Mouse (Mus musculus) thymus, adult 2 months (tissue): ENCODE data around the gene C1qbp.

Source experiments
- CTCF ChIP-seq: fragments of 200-500 bp; IDR thresholded peaks from 2 replicates; pipeline ENCODE4 v1.5.1; 2012; ENCODE audit warnings: mild to moderate bottlenecking, control low read depth, low read length, moderate library complexity, borderline replicate concordance; ENCODE audit not compliant: control insufficient read depth, poor library complexity, insufficient read depth; ENCODE audit errors: extremely low read depth
- POLR2A ChIP-seq: fragments of 200-500 bp; IDR thresholded peaks from 2 replicates; pipeline ENCODE4 v1.6.1; 2012; ENCODE audit warnings: mild to moderate bottlenecking, low read length, control low read depth, moderate library complexity; ENCODE audit not compliant: control insufficient read depth, poor library complexity, insufficient read depth; ENCODE audit errors: extremely low read depth

GRCm38 (mm10) chr11:71005046-71005445, 22.2 kb upstream of the C1qbp start:
- TF ChIP-seq CTCF (no peak), POLR2A (no peak)
